Mouse (Mus musculus) cerebellum, adult 2 months (tissue): Measurements from ENCODE around the gene Atxn7l3b. TPM values are rescaled to one million over a fixed set of nuclear protein-coding genes. Genes with fewer than 3 reads are reported as not detected.
A peak's percentile ranks its signal among the peaks of the same experiment; 100 is the strongest.

ENCODE experiments used
- DNase-seq, 2 experiments: peaks; one replicate each; pipeline ENCODE4 v3.0.0; 2021
- H3K27ac ChIP-seq: fragments of 200-500 bp; 2 replicates; pipeline ENCODE4 v1.5.1; 2012; ENCODE audit warnings: low read length, control low read depth, inconsistent platforms; ENCODE audit not compliant: insufficient read depth
- H3K27me3 ChIP-seq: fragments of 200-500 bp; 2 replicates; pipeline ENCODE4 v1.6.1; 2012; ENCODE audit warnings: inconsistent platforms, mild to moderate bottlenecking, low read length, moderate library complexity; ENCODE audit not compliant: control insufficient read depth, insufficient read depth
- H3K4me1 ChIP-seq: fragments of 200-500 bp; 2 replicates; pipeline ENCODE4 v1.6.1; 2011; ENCODE audit warnings: low read length; ENCODE audit not compliant: control insufficient read depth, insufficient read depth
- H3K4me3 ChIP-seq: fragments of 200-500 bp; replicated peaks from 2 replicates; pipeline ENCODE3; 2011; ENCODE audit warnings: mild to moderate bottlenecking, low read depth, low read length, control low read depth; ENCODE audit not compliant: insufficient read depth
- CTCF ChIP-seq: fragments of 200-500 bp; IDR thresholded peaks from 2 replicates; pipeline ENCODE4 v1.5.1; 2011; ENCODE audit warnings: low read depth, mild to moderate bottlenecking, control low read depth, low read length, moderate library complexity, borderline replicate concordance; ENCODE audit not compliant: insufficient read depth
- POLR2A ChIP-seq: fragments of 200-500 bp; IDR thresholded peaks from 2 replicates; pipeline ENCODE4 v1.6.1; 2011; ENCODE audit warnings: low read length, control low read depth, borderline replicate concordance; ENCODE audit not compliant: insufficient read depth
- WGBS: fragments of 180-500 bp; shearing (Covaris S2); methylation state at CpG from one replicate; pipeline ENCODE4 v1.1.7; 2018; 5-methylcytosine and 5-hydroxymethylcytosine counted together
- polyA plus RNA-seq: library from polyadenylated mRNA; depleted of rRNA; stranded (reverse); fragments of >200 nt; gene quantifications from 2 replicates; pipeline ENCODE4 v1.2.3, GENCODE M21; 2012

The Atxn7l3b gene
- polyA plus RNA-seq, 1 experiment = 78.3 TPM

DNA sequence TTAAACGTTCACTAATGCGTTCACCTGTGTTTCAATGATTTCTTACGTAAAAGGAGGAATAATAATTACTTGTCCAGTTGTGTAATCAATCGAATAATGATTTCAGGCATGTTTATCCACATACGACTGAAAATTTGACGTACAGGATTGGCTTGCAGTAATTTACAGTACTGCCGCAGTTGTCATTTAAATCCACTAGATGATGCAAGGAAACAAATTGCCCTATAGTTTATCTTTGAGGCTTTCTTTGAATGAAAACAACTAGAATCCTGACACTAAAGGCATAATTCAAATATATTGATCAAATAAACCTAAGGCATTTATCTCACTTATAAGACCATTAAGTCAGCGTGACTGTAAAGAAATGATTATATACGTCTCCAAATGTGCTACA lies 418 bp upstream of the Atxn7l3b start:
- Histone ChIP-seq H3K27me3 (no peaks in the 10 kb centered on the region), H3K4me3 (peak overlapping the region; percentile 81), H3K27ac (peak overlapping the region; percentile 85), H3K4me1 (peaks cover 5% of the 10 kb centered on the region)
- TF ChIP-seq POLR2A (no peak), CTCF (no peak)
- DNase-seq = no peak
- WGBS = 22% methylated on average over 9 of the region's 9 CpGs

DNA sequence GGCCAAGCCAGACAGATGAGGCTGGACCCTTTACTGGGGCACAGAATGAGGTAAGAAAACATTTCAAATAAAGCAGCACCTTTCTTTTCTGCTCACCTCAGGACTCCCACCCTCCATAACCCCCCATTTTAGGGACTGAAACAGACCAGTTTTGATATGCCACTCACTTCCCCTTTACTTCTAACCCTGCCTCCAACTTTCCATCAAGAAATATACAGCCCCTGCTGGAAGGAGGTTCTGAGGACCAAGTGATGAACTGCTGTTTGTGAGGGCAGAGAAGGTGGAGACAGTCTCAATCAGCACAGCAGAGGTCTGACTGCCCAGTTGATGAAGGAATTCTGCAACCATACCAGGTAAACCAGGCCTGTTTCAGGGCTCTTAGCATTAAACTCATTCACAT lies 1.8 kb downstream of the Atxn7l3b start:
- H3K27me3 ChIP-seq = no peaks in the 10 kb centered on the region
- DNase-seq = no peak
- H3K4me1 ChIP-seq = peaks cover 5% of the 10 kb centered on the region
- TF ChIP-seq CTCF (no peak), POLR2A (no peak)
- H3K27ac ChIP-seq = no peak overlapping the region
- H3K4me3 ChIP-seq = peak overlapping the region; percentile 7

DNA sequence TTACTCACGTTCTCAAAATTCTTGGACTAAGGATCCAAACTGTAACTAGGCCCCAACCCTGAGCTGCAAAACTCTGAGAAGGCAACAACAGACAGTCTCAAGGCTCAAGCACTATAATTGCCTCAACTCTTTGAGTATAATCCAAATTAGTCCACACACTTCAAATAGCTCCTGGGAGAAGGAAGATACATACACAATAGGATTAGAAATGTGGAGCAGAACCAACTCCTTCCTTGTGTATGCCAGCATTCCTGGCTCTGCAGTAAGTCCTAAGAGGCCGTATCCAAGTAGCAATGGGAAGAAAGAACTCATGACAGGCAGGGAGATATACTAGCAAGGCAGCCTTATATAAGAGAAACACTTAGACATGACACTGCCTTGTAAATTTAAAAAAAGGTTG lies 2.5 kb downstream of the Atxn7l3b start:
- no peak for DNase-seq
- 73% methylated on average over 2 of the region's 2 CpGs for WGBS
- no peaks in the 10 kb centered on the region for H3K27me3 ChIP-seq
- H3K4me3 ChIP-seq = no peak overlapping the region
- H3K4me1 ChIP-seq = peaks cover 5% of the 10 kb centered on the region
- no peak overlapping the region for H3K27ac ChIP-seq
- TF ChIP-seq POLR2A = no peak
- no peak for TF ChIP-seq CTCF

DNA sequence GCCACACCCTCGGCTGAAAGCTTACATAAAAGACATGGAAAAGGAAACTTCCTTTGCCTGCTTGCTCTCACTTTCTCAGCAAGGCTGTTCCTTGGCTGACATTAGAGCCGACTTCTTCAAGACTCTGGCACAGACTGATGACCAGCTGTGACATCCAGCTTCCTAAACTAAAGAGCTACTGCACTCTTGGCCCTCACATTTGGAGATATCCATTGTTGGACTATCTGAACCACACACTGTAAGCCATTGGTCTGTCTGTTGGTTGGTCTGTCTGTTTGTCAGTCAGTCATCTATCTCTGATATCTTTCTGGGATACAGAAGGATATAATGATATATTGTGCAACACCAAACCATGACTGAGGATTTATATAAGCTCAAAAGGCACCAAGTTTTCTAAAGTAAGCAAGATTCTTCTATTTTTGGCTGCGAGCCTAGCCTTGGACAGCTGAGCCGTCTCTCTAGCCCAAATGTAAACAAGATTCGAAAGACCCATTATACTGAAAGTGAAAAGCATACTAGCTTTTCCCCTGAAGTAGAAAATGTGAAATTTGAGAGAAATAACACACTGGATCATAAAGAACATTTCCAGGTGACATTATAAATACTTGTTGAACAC lies 12.1 kb downstream of the Atxn7l3b start:
- no peaks in the 10 kb centered on the region for H3K4me1 ChIP-seq
- no peak overlapping the region for H3K27ac ChIP-seq
- TF ChIP-seq POLR2A = no peak
- no peak for TF ChIP-seq CTCF
- no peak for DNase-seq
- H3K27me3 ChIP-seq = no peaks in the 10 kb centered on the region
- WGBS = 42% methylated on average over 5 of the region's 5 CpGs
- no peak overlapping the region for H3K4me3 ChIP-seq

DNA sequence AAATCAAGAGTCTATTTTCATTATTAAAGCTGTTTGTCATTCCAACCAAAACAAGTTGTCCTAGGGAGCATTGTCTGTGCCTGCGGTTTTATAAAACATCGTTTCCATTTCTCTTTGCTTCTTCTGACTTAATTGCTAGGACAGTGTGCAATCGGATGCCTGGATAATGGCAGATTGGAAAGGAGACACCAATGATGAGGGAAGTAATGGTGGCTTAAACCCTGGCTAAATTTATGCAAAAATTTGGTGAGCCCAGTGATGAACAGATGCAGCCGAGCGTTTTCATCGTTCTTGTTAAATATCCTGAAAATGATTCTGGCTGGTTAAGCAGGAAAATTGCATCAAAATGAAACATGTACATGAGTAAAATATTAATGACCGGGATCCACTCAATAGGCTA lies 28.6 kb downstream of the Atxn7l3b start:
- DNase-seq = no peak
- no peaks in the 10 kb centered on the region for H3K27me3 ChIP-seq
- 30% methylated on average over 7 of the region's 7 CpGs for WGBS
- TF ChIP-seq CTCF (no peak), POLR2A (no peak)
- H3K4me3 ChIP-seq = no peak overlapping the region
- H3K27ac ChIP-seq = no peak overlapping the region
- H3K4me1 ChIP-seq = no peaks in the 10 kb centered on the region

DNA sequence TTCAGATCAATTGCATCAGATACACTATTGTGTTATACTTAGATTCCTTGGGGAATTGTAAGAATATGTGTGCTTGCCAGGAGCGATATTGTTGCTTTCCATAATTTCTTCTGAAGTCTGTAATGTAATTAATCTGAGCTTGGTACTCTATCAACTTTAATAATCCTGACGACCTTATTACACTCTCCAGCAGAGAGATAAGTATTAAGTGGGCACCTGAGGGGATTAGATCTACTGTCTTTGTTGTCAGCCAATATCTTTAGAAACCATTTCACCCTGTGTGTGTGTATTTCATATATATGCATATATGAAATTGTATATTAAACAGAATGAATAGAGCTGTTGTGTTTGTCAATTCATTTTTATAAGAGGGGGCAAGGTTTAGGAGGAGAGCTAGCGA lies 29.0 kb downstream of the Atxn7l3b start:
- Histone ChIP-seq H3K4me3 (no peak overlapping the region), H3K27ac (no peak overlapping the region), H3K4me1 (no peaks in the 10 kb centered on the region), H3K27me3 (no peaks in the 10 kb centered on the region)
- no peak for DNase-seq
- WGBS = 65% methylated on average over 3 of the region's 3 CpGs
- TF ChIP-seq POLR2A (no peak), CTCF (no peak)

DNA sequence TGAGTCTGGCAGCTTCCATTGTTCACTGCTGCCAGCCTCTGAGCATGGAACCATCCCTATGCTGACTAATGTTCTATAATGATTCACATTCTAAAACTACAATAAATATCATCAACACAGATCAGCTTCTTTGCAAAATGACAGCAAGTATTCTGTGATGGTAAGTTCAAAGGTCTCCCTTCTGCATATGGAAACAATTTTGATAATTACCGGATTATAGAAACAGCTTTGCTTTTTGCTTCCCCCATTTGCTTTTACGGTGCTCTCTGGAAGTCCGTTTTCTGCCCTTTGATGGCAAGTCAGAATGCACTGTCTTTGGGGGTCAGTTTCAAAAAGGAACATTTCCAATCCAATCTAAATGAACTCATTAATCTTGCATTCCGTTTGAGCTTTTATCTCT lies 32.2 kb downstream of the Atxn7l3b start:
- no peaks in the 10 kb centered on the region for H3K4me1 ChIP-seq
- no peak for DNase-seq
- no peak overlapping the region for H3K27ac ChIP-seq
- H3K4me3 ChIP-seq = no peak overlapping the region
- no peak for TF ChIP-seq CTCF
- TF ChIP-seq POLR2A = no peak
- H3K27me3 ChIP-seq = no peaks in the 10 kb centered on the region
- 85% methylated on average over 4 of the region's 4 CpGs for WGBS

DNA sequence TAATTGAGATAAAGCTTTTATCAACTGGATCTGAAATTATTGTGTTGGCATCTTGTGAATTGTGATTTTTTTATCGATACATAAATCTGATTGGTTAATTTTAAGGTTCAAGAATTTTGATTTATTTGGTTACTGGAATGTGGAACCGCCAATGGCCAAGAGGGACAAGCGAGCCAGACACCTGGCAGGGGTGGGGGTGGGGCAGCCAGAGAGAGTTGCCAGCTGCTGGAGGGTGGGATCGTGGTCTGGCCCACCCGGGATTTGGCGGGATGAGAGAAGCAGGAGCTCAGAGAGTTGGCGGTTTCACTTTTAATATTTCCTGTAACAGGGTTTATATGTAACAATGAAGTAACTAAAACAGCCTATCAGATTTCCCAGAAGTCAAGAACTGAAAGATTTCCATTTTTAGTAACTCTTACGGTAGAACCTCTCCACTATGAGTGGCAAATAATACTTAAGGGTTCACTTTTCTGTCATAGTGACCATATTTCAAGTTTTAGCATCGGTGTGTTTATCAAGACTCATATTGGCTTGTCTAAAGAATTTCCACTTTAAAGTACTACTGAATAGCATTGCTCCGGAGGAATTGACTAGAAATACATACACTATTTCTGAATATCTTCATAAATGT lies 35.1 kb downstream of the Atxn7l3b start:
- no peak for DNase-seq
- TF ChIP-seq CTCF (no peak), POLR2A (no peak)
- WGBS = 84% methylated on average over 10 of the region's 10 CpGs

More for the DNA sequence above, 35.1 kb downstream of the Atxn7l3b start:
- Histone ChIP-seq H3K4me3 (no peak overlapping the region), H3K27me3 (no peaks in the 10 kb centered on the region), H3K4me1 (no peaks in the 10 kb centered on the region), H3K27ac (no peak overlapping the region)
